Mouse (Mus musculus): ENCODE data around the gene Olfr1419. TPM values are rescaled to one million over a fixed set of nuclear protein-coding genes. Genes with fewer than 3 reads are reported as not detected.
"Not testable (repeated sequence)": the region's sequence is repeated elsewhere in the genome, so short reads cannot be mapped to it uniquely, and the experiment has no call there.

Gene Olfr1419
- not detected in 2 replicates for polyA plus RNA-seq (2015; fragmentation: Nextera tagmentation; extraction: Ambion mirVana)

DNA sequence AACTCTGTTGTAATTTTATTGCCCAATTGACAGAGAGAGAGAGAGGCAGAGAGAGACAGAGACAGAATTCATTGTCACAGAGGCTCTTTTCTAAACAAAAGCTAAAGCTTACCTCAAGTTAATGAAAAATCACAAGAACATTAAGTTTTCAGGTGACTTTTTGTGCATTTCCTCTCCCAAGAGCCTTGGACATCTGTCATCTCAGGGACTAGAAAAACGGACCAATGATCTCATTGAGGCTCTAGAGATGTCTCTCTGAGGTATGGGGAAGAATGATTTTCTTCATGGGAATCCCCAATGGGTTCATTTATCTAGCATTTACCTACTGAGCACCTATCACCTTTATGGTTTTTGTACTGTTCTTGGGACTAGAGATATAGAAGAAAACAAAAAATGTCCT is at the start of gene Olfr1419:
Gene Olfr1419 (minus strand): TSS at position 101 of the 400 bp plus-strand sequence.
- DNase-seq (ENCODE audit: low spot score), result no peak

DNA sequence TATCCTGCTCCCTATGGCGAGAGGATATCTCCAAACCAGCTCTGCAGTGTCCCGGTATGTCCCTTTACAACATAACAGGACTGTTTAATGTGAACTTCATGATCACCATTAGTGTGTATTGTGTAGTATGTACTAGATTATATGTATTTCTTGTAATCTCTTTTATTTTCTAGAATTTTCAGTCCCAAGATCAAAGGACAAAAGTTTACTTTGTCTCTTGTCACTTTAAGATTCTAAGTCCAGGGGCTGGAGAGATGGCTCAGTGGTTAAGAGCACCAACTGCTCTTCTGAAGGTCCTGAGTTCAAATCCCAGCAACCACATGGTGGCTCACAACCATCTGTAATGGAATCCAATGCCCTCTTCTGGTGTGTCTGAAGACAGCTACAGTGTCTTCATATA is 47.6 kb upstream of the Olfr1419 start:
- DNase-seq (ENCODE audit: low spot score), result not testable (repeated sequence)

DNA sequence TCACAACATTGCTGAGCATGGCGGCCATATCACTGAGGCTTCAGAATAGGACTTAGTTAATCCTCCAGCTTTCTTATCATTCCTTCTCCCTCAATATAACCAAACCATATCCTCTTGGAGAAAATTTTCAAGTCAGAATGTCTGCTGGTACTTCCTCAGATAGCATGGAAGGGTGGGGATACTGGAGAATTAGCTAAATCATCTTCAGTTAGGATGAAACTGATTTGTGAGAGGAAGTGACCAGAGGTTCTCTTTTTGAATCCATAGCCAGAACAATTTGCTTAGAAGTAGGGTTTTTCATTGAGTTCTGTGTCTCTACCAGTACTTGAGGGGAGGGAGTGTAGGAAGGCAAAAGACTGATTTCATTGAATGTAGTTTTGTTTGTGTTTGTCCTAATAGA is 47.2 kb upstream of the Olfr1419 start:
- DNase-seq (ENCODE audit: low spot score), result no peak

DNA sequence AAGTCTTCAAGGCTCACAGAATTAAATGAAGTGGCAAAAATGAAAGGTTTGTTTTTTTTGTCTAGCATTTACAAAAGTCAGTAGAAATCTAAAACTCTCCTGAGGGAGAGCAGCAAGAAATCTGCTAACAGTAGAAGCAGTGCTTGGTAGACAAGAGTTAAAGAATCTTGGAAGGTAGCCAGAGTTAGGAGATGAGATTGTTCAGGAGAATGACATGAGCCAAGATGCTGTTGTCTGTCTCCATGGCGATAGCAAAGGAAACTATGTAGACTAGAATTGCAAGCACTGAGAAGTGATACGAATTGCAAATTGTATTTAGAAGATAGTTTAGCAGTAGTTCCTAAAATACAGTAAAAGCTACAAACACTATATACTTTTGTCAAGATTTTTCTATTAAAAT is 40.9 kb upstream of the Olfr1419 start:
- no peak for DNase-seq (ENCODE audit: low spot score)

GRCm38 (mm10) chr19:11912533-11913121 is 37.7 kb upstream of the Olfr1419 start:
- DNase-seq (ENCODE audit: low spot score), result peak; percentile 45

DNA sequence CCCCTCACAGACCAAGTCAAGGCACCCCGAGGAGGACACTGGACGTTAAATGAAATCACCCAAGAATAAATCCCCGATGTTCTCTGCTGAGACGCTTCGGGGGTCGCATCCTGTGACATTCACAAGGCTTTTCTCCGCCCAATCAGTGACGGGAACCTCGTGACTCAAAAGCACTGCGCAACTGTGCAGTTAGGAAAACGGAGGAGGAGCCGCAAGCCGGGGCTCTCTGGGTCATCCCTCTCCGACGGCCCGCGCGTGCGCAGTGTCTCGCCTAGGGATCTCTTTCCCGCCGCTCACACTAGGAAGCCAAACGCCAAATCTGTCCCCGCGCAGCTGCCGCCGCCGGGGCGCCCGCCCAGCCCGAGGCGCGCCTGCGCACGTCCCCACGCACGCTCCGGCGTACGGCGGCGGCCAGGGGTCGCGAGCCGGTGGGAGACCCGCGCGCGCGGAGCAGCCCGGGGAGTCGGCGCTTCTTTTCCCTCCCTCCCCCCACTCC is 37.2 kb upstream of the Olfr1419 start, which contains the start of gene Patl1:
Gene Patl1 (plus strand): TSS at position 363 of the 496 bp plus-strand sequence.
- peak; percentile 99 for DNase-seq (ENCODE audit: low spot score)

DNA sequence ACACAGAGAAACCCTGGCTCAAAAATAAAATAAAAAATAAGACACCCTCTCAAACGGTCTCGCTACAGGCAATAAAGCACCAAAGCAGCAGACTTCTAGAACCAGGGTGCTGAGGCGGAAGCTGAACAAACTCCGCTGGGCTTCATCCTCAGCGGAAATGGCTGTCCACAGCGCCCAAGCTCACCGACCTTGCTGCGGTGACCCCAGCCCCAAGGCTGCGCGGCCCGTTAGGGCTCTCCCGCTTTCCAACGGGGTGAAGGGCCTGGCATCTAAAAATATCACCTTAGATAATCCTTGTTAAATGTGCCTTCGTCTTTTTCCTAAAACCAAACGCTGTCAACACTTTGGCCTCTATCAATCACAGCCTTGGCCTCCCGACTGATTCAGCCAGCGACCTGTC is 36.7 kb upstream of the Olfr1419 start:
- no peak for DNase-seq (ENCODE audit: low spot score)

DNA sequence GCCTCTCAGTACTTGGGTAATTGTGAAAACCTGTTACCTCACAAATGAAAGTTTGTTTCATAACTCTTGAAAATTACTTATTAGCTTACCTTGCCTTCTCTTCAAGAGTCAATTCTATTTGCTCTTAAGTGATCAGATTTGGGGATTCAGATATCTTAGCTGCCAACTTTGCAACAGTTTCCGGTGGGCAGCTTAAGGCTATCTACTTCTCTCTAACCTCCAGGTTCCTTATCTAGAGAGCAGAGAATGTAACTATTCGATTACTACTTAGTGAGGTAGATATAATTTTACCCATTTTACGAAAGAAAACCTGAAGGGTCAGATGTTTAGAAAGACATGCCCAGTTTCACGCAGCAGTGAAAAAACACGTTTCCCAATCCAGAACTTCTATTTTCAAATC is 36.1 kb upstream of the Olfr1419 start:
- DNase-seq (ENCODE audit: low spot score), result no peak

GRCm38 (mm10) chr19:11886265-11886664 is 11.4 kb upstream of the Olfr1419 start, which contains the start of gene Olfr1420:
Gene Olfr1420 (plus strand): TSS chr19:11886565.
- no peak for DNase-seq (ENCODE audit: low spot score)

DNA sequence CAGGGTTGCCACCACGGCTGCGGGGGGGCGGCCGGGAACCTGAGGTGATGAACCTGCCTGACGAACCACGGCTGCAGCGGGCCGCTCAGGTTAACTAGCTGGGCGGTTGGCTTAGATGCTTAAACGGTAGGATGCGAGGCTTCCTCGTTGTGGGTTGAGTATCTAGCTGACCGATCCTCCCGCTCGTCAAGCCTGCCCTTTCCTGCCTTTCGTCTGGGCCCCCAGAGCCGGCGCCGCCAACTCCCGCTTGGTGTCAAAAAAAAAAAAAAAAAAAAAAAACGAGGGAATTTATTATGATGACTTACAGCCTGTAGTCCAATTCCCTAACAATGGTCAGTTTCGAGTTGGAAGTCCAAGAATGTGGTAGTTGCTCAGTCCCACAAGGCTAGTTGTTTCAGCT is 3.5 kb upstream of the Olfr1419 start:
- DNase-seq (ENCODE audit: low spot score), result not testable (repeated sequence)

DNA sequence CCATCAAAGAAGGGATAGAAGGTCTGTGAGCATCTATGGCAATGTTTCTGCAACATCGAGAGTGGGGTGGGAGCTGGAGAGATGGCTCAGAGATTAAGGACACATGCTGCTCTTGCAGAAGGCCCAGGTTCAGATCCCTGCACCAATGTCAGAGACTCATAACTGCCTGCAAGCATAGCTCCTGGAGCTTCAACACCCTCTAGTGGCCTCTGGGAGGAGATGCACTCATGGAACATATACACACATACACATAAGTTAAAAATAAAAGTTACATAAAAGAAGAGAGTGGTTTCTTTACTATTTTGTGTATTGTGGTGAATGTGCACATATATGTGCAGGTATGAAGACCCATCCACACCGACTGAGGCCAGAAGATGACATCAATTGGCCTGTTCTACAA is 7.1 kb downstream of the Olfr1419 start:
- DNase-seq (ENCODE audit: low spot score), result no peak

DNA sequence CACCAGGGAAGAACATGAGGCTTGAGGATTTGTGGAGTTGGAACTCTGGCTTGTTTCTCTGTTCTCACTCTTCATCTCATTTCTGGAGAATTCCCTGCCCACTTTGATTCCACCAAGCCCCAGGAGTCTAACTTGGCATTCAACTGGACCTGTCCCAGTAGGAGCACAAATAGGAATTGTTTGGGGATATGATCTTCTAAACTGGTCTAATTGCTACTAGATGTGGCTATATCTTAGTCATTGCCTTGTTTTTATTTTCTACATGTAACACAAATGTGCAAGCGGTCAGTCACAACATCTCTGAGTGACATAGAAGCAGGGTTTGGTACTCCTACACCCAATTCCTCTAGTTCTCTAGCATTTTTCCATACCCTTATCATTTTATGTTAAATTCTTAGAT is 13.9 kb downstream of the Olfr1419 start, which contains the start of gene Olfr1418:
Gene Olfr1418 (minus strand): TSS at position 101 of the 400 bp plus-strand sequence.
- no peak for DNase-seq (ENCODE audit: low spot score)

DNA sequence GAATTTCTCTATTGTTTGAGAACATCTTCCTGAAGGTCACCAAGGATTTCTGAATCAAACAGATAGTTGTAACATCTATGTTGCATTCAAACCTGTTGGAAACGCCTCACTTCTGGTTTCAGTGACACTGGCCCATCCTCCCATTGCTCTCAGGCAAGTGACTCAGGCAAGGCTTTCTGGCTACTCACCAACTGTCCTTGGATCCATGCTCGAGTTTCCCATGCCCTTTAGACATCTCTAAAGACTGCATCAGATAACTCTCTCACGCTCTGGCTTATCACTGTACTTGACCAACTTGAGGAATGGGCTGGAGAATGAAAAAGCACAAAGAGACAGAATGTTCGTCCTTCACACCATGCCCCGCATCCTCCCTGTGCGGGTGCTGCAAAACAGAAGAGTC is 18.4 kb downstream of the Olfr1419 start:
- DNase-seq (ENCODE audit: low spot score), result no peak

- DNase-seq (ENCODE audit: low spot score), result no peak
Observed at GRCm38 (mm10) chr19:11854821-11855220, 20.1 kb downstream of the Olfr1419 start.

- DNase-seq (ENCODE audit: low spot score), result no peak
Observed at GRCm38 (mm10) chr19:11852652-11853051, 22.3 kb downstream of the Olfr1419 start.

DNA sequence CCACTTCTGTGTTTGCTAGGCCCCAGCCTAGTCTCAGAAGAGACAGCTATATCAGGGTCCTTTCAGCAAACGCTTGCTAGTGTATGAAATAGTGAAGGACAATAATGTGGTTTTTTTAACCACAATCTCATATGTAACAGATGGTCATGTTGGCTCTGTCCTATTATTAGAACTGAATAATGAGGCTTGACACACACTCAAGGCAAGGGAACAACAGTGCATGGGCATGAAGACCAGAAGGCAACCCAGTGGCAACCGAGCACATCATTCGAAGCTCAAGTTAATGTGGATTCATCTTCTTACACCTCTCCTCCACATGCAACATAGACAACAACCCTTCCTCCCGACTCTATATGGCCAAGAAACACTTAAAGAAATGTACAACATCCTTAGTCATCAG is 28.6 kb downstream of the Olfr1419 start:
- no peak for DNase-seq (ENCODE audit: low spot score)

DNA sequence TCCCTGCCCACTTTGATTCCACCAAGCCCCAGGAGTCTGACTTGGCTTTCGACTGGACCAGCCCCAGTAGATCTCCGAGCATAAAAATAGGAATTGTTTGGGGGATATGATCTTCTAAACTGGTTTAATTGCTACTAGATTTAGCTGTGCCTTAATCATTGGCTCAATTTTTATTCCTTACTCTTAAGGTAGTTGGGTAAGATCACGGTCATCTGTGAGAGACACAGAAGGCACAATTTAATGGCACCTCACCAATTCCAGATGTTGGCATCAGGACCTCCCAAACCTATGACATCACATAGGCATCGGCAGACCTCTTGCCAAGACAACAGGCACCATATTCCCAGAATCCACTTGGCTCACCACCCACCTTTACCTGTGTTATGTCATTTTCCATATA is 35.8 kb downstream of the Olfr1419 start, which contains the start of gene Olfr1417:
Gene Olfr1417 (minus strand): TSS at position 101 of the 400 bp plus-strand sequence.
- DNase-seq (ENCODE audit: low spot score), result no peak

DNA sequence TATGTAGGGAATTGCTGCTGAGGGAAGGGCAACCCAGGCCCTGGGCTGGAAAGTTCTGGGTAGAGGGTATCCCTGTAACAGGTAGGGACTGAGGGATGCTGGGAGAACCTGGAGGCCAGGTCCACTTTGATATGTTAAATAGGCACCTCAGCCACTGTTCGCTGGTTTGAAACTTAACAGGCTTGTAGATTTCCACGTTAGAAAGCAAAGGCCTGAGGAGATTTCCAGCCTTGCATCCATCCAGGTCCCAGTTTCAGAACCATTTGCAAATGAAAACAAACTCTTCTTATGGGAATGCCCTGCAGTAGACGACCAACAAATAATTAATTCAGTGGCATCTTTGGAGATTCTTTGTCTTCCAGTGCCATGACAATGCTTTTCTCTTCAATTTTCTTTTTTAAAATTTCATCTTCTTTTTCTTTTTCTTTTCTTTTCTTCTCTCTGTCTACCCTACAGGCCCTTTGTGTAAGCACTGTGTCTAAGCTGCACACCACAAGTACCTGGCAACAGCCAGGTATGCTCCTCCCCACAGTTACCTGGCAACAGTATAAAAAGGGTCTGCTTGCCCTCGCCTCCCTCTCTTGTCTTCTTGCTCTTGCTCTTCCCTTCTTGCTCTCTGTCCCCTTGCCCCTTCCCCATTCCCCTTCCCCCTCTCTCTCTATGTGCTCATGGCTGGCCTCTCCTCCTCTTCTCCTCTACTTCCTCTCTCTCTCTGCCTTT is 51.4 kb downstream of the Olfr1419 start:
- no peak for DNase-seq (ENCODE audit: low spot score)

DNA sequence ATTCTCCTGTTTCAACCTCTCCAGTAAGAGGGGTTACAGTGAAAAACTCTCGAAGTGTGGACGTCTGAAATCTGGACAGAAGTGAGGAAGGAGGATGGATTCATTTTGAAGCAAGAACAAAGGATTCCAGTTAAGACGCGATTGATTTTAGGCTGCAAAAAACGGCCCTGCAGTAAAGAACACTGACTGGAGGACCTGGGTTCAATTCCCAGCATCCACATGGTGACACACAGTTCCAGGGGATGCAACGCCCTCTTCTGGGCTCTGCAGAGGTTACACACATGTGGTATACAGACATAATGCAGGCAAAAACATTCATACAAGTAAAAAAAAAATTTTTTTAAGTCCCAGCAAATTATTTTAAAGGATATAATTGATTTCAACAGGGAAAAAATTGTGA is 54.7 kb downstream of the Olfr1419 start:
- DNase-seq (ENCODE audit: low spot score), result no peak

- peak; percentile 42 for DNase-seq (ENCODE audit: low spot score)
Observed at GRCm38 (mm10) chr19:11819800-11820199, 55.1 kb downstream of the Olfr1419 start.

GRCm38 (mm10) chr19:11819143-11819700 is 55.7 kb downstream of the Olfr1419 start, which contains the start of gene Stx3:
Gene Stx3 (minus strand): TSS chr19:11819403.
- no peak for DNase-seq (ENCODE audit: low spot score)
